Mouse (Mus musculus): Measurements from ENCODE around the gene Lclat1. TPM values are rescaled to one million over a fixed set of nuclear protein-coding genes. Genes with fewer than 3 reads are reported as not detected.

The Lclat1 gene
- polyA plus RNA-seq, 1 experiment from 2014 or later = 47.0 TPM

- no peaks in the 10 kb centered on the region for H3K9me3 ChIP-seq (replicated peaks)
- WGBS = 91% methylated on average over 6 of the region's 6 CpGs
- peaks cover 7% of the 10 kb centered on the region; the same call in 1 of the 2 replicates for H3K36me3 ChIP-seq
- H3K27ac ChIP-seq (ENCODE audit: poor library complexity, severe bottlenecking) = no peak overlapping the region
- H3K4me3 ChIP-seq = no peak overlapping the region
- no peaks in the 10 kb centered on the region for H3K27me3 ChIP-seq (replicated peaks)
- no peak overlapping the region for H3K4me2 ChIP-seq
- ATAC-seq (ENCODE audit: insufficient number of reproducible peaks, low FRiP score) = no peak
- no peak overlapping the region for H3K9ac ChIP-seq
- peaks cover 40% of the 10 kb centered on the region for H3K4me1 ChIP-seq (replicated peaks)
These were observed 135.9 kb downstream of the Lclat1 start for GRCm38 (mm10) chr17:73243676-73244075.

- Histone ChIP-seq H3K4me1 (replicated peaks) (peaks cover 40% of the 10 kb centered on the region), H3K9ac (no peak overlapping the region), H3K27ac (ENCODE audit: poor library complexity, severe bottlenecking) (peak overlapping the region; percentile 56), H3K36me3 (peaks cover 7% of the 10 kb centered on the region; the same call in 1 of the 2 replicates), H3K4me2 (no peak overlapping the region), H3K9me3 (replicated peaks) (no peaks in the 10 kb centered on the region), H3K4me3 (no peak overlapping the region), H3K27me3 (replicated peaks) (no peaks in the 10 kb centered on the region)
- ATAC-seq (ENCODE audit: insufficient number of reproducible peaks, low FRiP score) = 0 out of 2 replicates have a peak, but pooled peaks have one; percentile 22
- 72% methylated on average over 3 of the region's 3 CpGs for WGBS
These were observed 136.8 kb downstream of the Lclat1 start for GRCm38 (mm10) chr17:73244596-73244995.

- H3K27ac ChIP-seq (ENCODE audit: poor library complexity, severe bottlenecking) = peak overlapping the region; percentile 56
- ATAC-seq (ENCODE audit: insufficient number of reproducible peaks, low FRiP score) = peak; percentile 63
- WGBS = 30% methylated on average over 13 of the region's 13 CpGs
These were observed 137.4 kb downstream of the Lclat1 start for GRCm38 (mm10) chr17:73245089-73245684.

GRCm38 (mm10) chr17:73246036-73246435 is 138.3 kb downstream of the Lclat1 start:
- Histone ChIP-seq H3K27me3 (replicated peaks) (no peaks in the 10 kb centered on the region), H3K27ac (ENCODE audit: poor library complexity, severe bottlenecking) (0 out of 2 replicates have a peak overlapping the region, but pooled peaks have one; percentile 28), H3K36me3 (0 out of 2 replicates have a peak, but pooled peaks cover 2% of the 10 kb centered on the region), H3K9me3 (replicated peaks) (no peaks in the 10 kb centered on the region), H3K4me2 (no peak overlapping the region), H3K4me1 (replicated peaks) (peaks cover 45% of the 10 kb centered on the region), H3K4me3 (no peak overlapping the region), H3K9ac (no peak overlapping the region)
- no peak for ATAC-seq (ENCODE audit: insufficient number of reproducible peaks, low FRiP score)
- 59% methylated on average over 3 of the region's 3 CpGs for WGBS

More at GRCm38 (mm10) chr17:73245089-73245684, 137.4 kb downstream of the Lclat1 start:
- Histone ChIP-seq H3K4me2 (no peak overlapping the region), H3K4me1 (replicated peaks) (peaks cover 42% of the 10 kb centered on the region), H3K36me3 (0 out of 2 replicates have a peak, but pooled peaks cover 2% of the 10 kb centered on the region), H3K27me3 (replicated peaks) (no peaks in the 10 kb centered on the region), H3K9ac (no peak overlapping the region), H3K9me3 (replicated peaks) (no peaks in the 10 kb centered on the region), H3K4me3 (no peak overlapping the region)

- Histone ChIP-seq H3K9ac (no peak overlapping the region), H3K4me2 (no peak overlapping the region), H3K36me3 (0 out of 2 replicates have a peak, but pooled peaks cover 2% of the 10 kb centered on the region), H3K27me3 (replicated peaks) (no peaks in the 10 kb centered on the region), H3K9me3 (replicated peaks) (no peaks in the 10 kb centered on the region), H3K4me3 (no peak overlapping the region), H3K4me1 (replicated peaks) (peaks cover 53% of the 10 kb centered on the region), H3K27ac (ENCODE audit: poor library complexity, severe bottlenecking) (no peak overlapping the region)
- no peak for ATAC-seq (ENCODE audit: insufficient number of reproducible peaks, low FRiP score)
- 91% methylated on average over 2 of the region's 2 CpGs for WGBS
These were observed 139.1 kb downstream of the Lclat1 start for GRCm38 (mm10) chr17:73246926-73247325.

- peaks cover 57% of the 10 kb centered on the region for H3K4me1 ChIP-seq (replicated peaks)
- H3K4me2 ChIP-seq = no peak overlapping the region
- no peak for ATAC-seq (ENCODE audit: insufficient number of reproducible peaks, low FRiP score)
- WGBS = 67% methylated on average over 14 of the region's 14 CpGs
- no peaks in the 10 kb centered on the region for H3K9me3 ChIP-seq (replicated peaks)
- H3K27me3 ChIP-seq (replicated peaks) = no peaks in the 10 kb centered on the region
- no peak overlapping the region for H3K27ac ChIP-seq (ENCODE audit: poor library complexity, severe bottlenecking)
- H3K4me3 ChIP-seq = no peak overlapping the region
- H3K9ac ChIP-seq = no peak overlapping the region
- H3K36me3 ChIP-seq = no peaks in the 10 kb centered on the region
These were observed 140.0 kb downstream of the Lclat1 start for GRCm38 (mm10) chr17:73247758-73248157.

GRCm38 (mm10) chr17:73250488-73251141 is 142.8 kb downstream of the Lclat1 start:
- no peaks in the 10 kb centered on the region for H3K9me3 ChIP-seq (replicated peaks)
- 70% methylated on average over 3 of the region's 3 CpGs for WGBS
- no peak overlapping the region for H3K9ac ChIP-seq
- H3K4me1 ChIP-seq (replicated peaks) = peaks cover 40% of the 10 kb centered on the region
- no peak overlapping the region for H3K4me3 ChIP-seq
- no peak overlapping the region for H3K4me2 ChIP-seq
- no peak; the same call in 1 of the 2 replicates for ATAC-seq (ENCODE audit: insufficient number of reproducible peaks, low FRiP score)
- no peaks in the 10 kb centered on the region for H3K27me3 ChIP-seq (replicated peaks)
- H3K36me3 ChIP-seq = no peaks in the 10 kb centered on the region
- H3K27ac ChIP-seq (ENCODE audit: poor library complexity, severe bottlenecking) = no peak overlapping the region

- 44% methylated on average over 8 of the region's 8 CpGs for WGBS
- H3K9ac ChIP-seq = no peak overlapping the region
- no peaks in the 10 kb centered on the region for H3K36me3 ChIP-seq
- no peak overlapping the region for H3K4me3 ChIP-seq
- H3K9me3 ChIP-seq (replicated peaks) = no peaks in the 10 kb centered on the region
- no peak overlapping the region for H3K27ac ChIP-seq (ENCODE audit: poor library complexity, severe bottlenecking)
- H3K27me3 ChIP-seq (replicated peaks) = no peaks in the 10 kb centered on the region
- ATAC-seq (ENCODE audit: insufficient number of reproducible peaks, low FRiP score) = peak; percentile 14; the same call in 1 of the 2 replicates
- peaks cover 37% of the 10 kb centered on the region for H3K4me1 ChIP-seq (replicated peaks)
- no peak overlapping the region for H3K4me2 ChIP-seq
These were observed 143.3 kb downstream of the Lclat1 start for GRCm38 (mm10) chr17:73251142-73251502.

GRCm38 (mm10) chr17:73251812-73252608 is 144.2 kb downstream of the Lclat1 start:
- Histone ChIP-seq H3K27me3 (replicated peaks) (no peaks in the 10 kb centered on the region), H3K27ac (ENCODE audit: poor library complexity, severe bottlenecking) (0 out of 2 replicates have a peak overlapping the region, but pooled peaks have one; percentile 9), H3K4me2 (no peak overlapping the region), H3K4me1 (replicated peaks) (peaks cover 29% of the 10 kb centered on the region), H3K9ac (no peak overlapping the region), H3K4me3 (no peak overlapping the region), H3K36me3 (no peaks in the 10 kb centered on the region), H3K9me3 (replicated peaks) (no peaks in the 10 kb centered on the region)
- ATAC-seq (ENCODE audit: insufficient number of reproducible peaks, low FRiP score) = no peak
- 64% methylated on average over 11 of the region's 11 CpGs for whole genome bisulfite sequencing

- Histone ChIP-seq H3K27ac (ENCODE audit: poor library complexity, severe bottlenecking) (no peak overlapping the region), H3K36me3 (no peaks in the 10 kb centered on the region), H3K9ac (no peak overlapping the region), H3K27me3 (replicated peaks) (no peaks in the 10 kb centered on the region), H3K4me1 (replicated peaks) (peaks cover 34% of the 10 kb centered on the region), H3K4me2 (no peak overlapping the region), H3K9me3 (replicated peaks) (no peaks in the 10 kb centered on the region), H3K4me3 (no peak overlapping the region)
- peak; percentile 66; the same call in 1 of the 2 replicates for ATAC-seq (ENCODE audit: insufficient number of reproducible peaks, low FRiP score)
- WGBS = 52% methylated on average over 10 of the region's 10 CpGs
These were observed 145.6 kb downstream of the Lclat1 start for GRCm38 (mm10) chr17:73253291-73253969.

All from heart, embryonic 12.5 days (tissue).